Mouse (Mus musculus): ENCODE results near the gene Lat. TPM values are rescaled to one million over a fixed set of nuclear protein-coding genes. Genes with fewer than 3 reads are reported as not detected.
"Not testable (repeated sequence)": the region's sequence is repeated elsewhere in the genome, so short reads cannot be mapped to it uniquely, and the experiment has no call there.

Lat gene
- polyA plus RNA-seq, 1 experiment from 2014 or later: 0.95 TPM

DNA sequence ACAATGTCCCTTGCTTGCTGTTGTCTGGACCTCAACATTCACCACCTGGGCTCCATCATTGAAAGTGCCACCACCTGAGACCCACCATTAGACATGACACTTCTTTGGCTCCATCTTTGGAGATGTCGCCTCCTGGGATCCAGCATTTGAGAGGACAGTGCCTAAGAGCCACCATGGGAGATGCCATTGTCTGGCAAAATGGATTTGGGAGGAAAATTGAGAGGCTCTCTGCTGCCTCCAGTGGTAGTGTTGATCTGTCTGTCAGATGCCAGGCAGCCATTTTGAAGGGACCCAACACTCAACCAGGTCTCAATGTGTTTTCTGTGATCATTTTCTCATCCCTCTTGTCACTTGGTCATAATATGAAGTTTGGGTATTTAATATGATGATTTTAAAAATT is 33.8 kb downstream of the Lat start:
- peak; percentile 37 for TF ChIP-seq CTCF (IDR thresholded peaks at IDR 0.05)
- in situ Hi-C loops (cut with MboI; ENCODE audit: low pct_unique_long_range_greater_than_20kb): no loop called here
- CTCF ChIA-PET: no interaction called here
- DNase-seq (ENCODE audit: low read depth, low spot score) (no peak), ATAC-seq (no peak)
- POLR2A ChIA-PET: no interaction called here
- no peaks in the 10 kb centered on the region for H3K27me3 ChIP-seq

DNA sequence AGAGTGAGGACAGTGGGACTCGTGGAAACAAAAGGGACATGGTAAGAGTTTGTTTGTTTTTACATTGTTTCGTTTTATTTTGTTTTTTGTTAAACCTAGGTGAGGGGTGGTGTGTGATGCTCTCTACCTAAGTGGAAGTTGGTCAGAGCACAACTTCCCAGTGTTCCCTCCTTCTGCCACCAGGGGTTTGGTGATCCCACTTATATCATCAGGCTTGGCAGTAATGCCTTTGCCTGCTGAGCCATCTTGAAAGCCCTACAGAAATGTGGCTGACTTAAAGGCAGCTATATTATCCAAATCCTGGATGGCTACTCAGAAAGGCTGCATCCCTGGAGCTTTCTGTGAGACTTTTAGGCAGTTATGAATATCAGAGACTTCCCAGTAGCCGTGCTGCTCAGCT is 36.7 kb downstream of the Lat start:
- DNase-seq (ENCODE audit: low read depth, low spot score) (no peak), ATAC-seq (no peak)
- in situ Hi-C loops (cut with MboI; ENCODE audit: low pct_unique_long_range_greater_than_20kb): loop anchor here (5.0 kb wide), 1 partner anchor 45 kb away; the partner anchor contains the start of gene Spns1
- H3K27me3 ChIP-seq: no peaks in the 10 kb centered on the region
- CTCF ChIA-PET: no interaction called here
- peak; percentile 29 for TF ChIP-seq CTCF (IDR thresholded peaks at IDR 0.05)
- POLR2A ChIA-PET: no interaction called here

DNA sequence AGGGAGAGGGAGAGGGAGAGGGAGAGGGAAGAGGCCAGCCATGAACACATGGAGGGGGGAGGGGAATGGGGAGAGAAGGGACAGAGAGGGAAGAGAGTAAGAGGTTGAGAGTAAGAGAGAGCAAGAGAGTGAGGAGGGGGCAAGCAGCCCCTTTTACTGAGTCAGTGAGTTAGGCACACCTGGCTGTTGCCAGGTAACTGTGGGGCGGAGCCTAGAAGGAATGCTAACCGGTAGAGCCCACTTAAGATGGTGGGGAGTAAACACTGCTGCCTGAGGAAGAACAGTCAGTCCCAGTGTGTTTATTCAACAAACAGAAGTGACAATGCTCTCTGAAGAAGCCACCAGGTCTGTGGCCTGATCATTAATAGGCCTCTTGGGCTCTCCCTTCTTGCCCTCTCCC is 38.7 kb downstream of the Lat start:
- in situ Hi-C loops (cut with MboI; ENCODE audit: low pct_unique_long_range_greater_than_20kb): loop anchor here (5.0 kb wide), 1 partner anchor 47 kb away; the partner anchor contains the start of gene Spns1
- ChIA-PET POLR2A (no interaction called here), CTCF (no interaction called here)
- H3K27me3 ChIP-seq: no peaks in the 10 kb centered on the region
- ATAC-seq: no peak
- TF ChIP-seq CTCF (IDR thresholded peaks at IDR 0.05): no peak
- no peak for DNase-seq (ENCODE audit: low read depth, low spot score)

DNA sequence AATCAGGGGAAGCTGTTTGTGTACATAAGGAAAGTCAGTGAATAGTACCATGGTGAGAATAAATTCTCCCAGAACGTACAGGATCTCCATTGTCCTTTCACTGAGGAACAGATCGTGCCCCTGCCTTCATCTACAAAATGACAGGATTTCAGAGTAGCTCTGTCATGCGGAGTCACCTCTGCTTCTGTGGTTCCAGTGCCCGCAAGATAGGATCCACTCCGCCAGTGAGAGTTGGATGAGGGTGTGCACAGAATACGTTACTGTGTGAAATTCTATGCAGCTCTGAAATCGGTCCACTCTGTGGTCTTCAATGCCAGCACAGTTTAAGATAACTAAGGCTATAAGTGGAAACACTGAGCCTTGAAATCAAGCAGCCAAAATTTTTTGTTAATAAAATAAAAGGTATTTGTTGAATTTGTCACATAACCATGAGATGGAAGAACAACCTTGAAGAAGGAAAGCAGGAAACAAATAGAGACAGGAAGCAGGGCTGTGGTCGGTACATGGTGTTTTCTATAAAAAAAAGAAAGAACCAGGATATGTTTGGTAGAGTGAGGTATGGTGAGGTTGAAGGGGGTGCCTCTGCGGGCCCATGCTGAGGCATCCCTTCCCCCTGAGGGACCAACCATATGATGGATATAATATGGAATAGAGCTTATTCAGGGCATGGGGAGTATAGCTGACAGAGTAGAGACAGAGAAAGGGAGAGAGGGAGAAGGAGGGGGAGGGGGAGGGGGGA is 39.3 kb downstream of the Lat start:
- DNase-seq (ENCODE audit: low read depth, low spot score) (no peak), ATAC-seq (no peak)
- TF ChIP-seq CTCF (IDR thresholded peaks at IDR 0.05): no peak
- in situ Hi-C loops (cut with MboI; ENCODE audit: low pct_unique_long_range_greater_than_20kb): loop anchor here (5.0 kb wide), 1 partner anchor 47 kb away; the partner anchor contains the start of gene Spns1
- ChIA-PET POLR2A (no interaction called here), CTCF (no interaction called here)
- H3K27me3 ChIP-seq: no peaks in the 10 kb centered on the region

DNA sequence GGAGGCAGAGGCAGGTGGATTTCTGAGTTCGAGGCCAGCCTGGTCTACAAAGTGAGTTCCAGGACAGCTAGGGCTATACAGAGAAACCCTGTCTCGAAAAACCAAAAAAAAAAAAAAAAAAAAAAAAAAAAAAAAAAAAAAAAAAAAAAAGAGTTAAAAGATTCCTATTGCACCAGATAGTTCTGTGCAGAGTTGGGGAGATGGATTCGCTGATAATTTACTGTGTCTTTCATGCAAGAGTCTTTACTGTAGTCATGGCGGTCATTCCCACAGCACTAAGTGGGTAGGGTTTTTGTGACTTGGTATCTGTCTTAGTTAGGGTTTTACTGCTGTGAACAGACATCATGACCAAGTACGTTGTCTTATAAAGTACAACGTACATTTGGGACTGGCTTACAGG is 40.5 kb downstream of the Lat start:
- CTCF ChIA-PET; POLR2A ChIA-PET; DNase-seq (ENCODE audit: low read depth, low spot score); H3K27me3 ChIP-seq; ATAC-seq; in situ Hi-C loops (cut with MboI; ENCODE audit: low pct_unique_long_range_greater_than_20kb): not testable (repeated sequence)

DNA sequence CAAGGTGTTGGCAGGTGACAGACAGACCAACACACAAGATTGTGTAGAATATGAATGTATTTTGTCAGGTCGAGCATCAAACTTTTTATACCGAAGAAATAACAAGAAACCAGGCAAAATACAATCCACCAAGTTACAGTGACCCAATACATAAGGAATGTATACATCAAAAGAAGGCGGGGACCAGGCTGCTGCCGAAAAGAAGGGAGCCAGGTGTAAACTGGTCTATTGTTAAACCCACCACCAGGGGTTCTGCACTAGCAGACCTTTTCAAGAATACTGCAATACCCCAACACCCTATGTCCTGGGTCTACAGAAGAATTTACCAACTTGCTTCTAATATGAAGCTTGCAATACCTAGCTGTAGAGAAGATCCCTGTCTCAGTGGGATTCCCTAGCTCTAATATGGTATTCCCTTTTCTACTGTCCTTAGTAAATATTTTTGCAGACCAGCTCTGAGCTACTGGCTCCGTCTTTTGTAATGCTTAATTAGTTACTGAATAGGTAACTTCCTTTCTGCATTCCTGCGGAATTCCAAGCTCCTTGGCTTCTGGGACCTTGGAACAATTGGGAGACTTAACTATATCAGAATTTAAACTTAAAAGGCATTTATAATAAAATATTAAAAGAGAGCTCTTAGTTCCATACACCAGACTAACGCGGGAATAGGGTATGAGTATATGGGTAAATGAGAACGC is 43.6 kb downstream of the Lat start:
- in situ Hi-C loops (cut with MboI; ENCODE audit: low pct_unique_long_range_greater_than_20kb); ATAC-seq; H3K27me3 ChIP-seq; DNase-seq (ENCODE audit: low read depth, low spot score): not testable (repeated sequence)
- ChIA-PET POLR2A (interaction anchor here (1.2 kb wide), 1 partner anchor 52 kb away, joined by 4 read pairs; the partner anchor contains the start of gene Spns1), CTCF (interaction anchor here (0.9 to 5.7 kb wide), 4 partner anchors 21 to 56 kb away, joined by 3 to 53 read pairs (median 4); partner anchors contain the start of gene Spns1)

DNA sequence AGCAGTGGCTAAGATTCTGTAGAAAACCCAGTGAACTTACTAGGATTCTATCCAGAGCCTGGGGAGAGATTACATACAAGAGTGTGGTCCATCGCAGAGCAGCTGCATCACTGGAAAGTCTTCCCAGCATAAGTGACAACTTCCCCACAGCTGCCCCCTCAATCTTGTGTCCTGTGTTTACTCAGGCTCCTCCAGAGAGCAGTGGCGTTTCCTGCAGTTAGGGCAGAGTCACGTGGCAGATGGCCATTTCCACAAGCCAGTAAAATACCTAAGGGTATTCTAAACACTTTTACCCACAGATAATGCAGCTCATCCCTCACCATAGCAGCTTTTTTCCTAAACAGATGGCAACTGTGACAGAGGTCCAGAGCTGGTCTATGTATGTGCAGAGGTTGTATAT is 44.6 kb downstream of the Lat start:
- ATAC-seq (no peak), DNase-seq (ENCODE audit: low read depth, low spot score) (no peak)
- H3K27me3 ChIP-seq: no peaks in the 10 kb centered on the region
- in situ Hi-C loops (cut with MboI; ENCODE audit: low pct_unique_long_range_greater_than_20kb): loop anchor here (5.0 kb wide), 1 partner anchor 198 kb away; no protein-coding TSS in a partner anchor
- no peak for TF ChIP-seq CTCF (IDR thresholded peaks at IDR 0.05)
- POLR2A ChIA-PET: no interaction called here
- CTCF ChIA-PET: interaction anchor here (0.8 to 5.7 kb wide), 6 partner anchors 13 to 93 kb away, joined by 3 to 53 read pairs (median 6); partner anchors contain the start of gene Spns1

DNA sequence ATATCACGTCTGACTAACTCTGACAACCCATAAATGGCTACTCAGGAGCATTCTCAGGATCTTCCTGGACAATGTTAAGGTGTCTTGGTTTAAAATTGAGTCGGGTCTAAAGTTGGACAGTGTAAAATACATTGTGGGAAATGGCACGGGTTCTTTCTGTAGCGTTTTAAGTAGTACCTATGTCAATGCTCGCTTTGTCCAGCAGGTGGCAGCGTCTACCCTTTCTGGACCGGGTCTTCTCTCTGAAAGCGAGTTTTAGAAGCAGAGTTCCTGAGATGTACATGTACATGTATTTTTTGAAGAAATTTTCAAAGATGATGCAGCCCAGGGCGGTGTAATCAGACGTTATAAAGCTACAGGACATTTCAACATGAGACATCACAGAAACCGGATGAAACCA is 45.6 kb downstream of the Lat start:
- ATAC-seq (no peak), DNase-seq (ENCODE audit: low read depth, low spot score) (no peak)
- POLR2A ChIA-PET: no interaction called here
- in situ Hi-C loops (cut with MboI; ENCODE audit: low pct_unique_long_range_greater_than_20kb): loop anchor here (5.0 kb wide), 1 partner anchor 199 kb away; no protein-coding TSS in a partner anchor
- H3K27me3 ChIP-seq: no peaks in the 10 kb centered on the region
- TF ChIP-seq CTCF (IDR thresholded peaks at IDR 0.05): peak; percentile 70
- CTCF ChIA-PET: interaction anchor here (0.7 to 5.7 kb wide), 11 partner anchors 10 to 151 kb away, joined by 3 to 53 read pairs (median 5); partner anchors contain the start of genes Sh2b1 and Spns1

DNA sequence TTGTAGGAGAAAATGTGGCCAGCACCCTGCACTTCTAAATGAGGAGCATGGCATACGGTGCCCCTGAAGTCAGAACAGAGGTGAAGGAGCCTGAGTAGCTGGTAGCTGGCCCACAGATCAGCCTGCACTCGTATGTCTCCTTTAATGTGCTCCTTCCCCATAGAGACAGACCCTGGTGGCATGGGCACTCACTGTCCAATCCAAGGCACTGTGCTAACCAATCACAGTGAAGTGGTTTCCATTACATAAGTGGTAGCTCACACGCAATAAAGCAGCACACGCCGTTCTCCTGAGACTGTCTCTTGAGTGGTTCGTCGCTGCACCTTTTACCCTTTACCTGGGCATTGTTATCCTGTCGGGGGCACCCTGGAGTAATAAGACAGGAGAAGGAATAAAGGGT is 55.1 kb downstream of the Lat start:
- no peak for ATAC-seq
- H3K27me3 ChIP-seq: no peaks in the 10 kb centered on the region
- DNase-seq (ENCODE audit: low read depth, low spot score): no peak
- CTCF ChIA-PET: interaction anchor here (1.4 kb wide), 1 partner anchor 16 kb away, joined by 3 read pairs; no protein-coding TSS in a partner anchor
- POLR2A ChIA-PET: no interaction called here
- no peak for TF ChIP-seq CTCF (IDR thresholded peaks at IDR 0.05)
- in situ Hi-C loops (cut with MboI; ENCODE audit: low pct_unique_long_range_greater_than_20kb): no loop called here

Other genes with a start within 250 kb of the Lat start
- 99.2 TPM for gene Xpo6, start 169.1 kb downstream of the Lat start, polyA plus RNA-seq (2021)
- gene Sbk1, start 97.0 kb downstream of the Lat start, polyA plus RNA-seq (2021): 19.4 TPM
- gene Spns1, start 7.9 kb upstream of the Lat start, polyA plus RNA-seq (2021): 69.3 TPM
- gene Nfatc2ip, start 27.2 kb upstream of the Lat start, polyA plus RNA-seq (2021): 8.9 TPM
- gene Cd19, start 45.3 kb upstream of the Lat start, polyA plus RNA-seq (2021): not detected
- gene Rabep2, start 59.2 kb upstream of the Lat start, polyA plus RNA-seq (2021): 30.2 TPM
- 0.10 TPM for gene Atp2a1, start 93.5 kb upstream of the Lat start, polyA plus RNA-seq (2021)
- gene Sh2b1, start 105.9 kb upstream of the Lat start, polyA plus RNA-seq (2021): 64.4 TPM
- gene Tufm, start 117.8 kb upstream of the Lat start, polyA plus RNA-seq (2021): 159 TPM
- gene Atxn2l, start 133.9 kb upstream of the Lat start, polyA plus RNA-seq (2021): 113 TPM
- gene Eif3c, start 196.8 kb upstream of the Lat start, polyA plus RNA-seq (2021): 322 TPM
- gene Apobr, start 215.4 kb upstream of the Lat start, polyA plus RNA-seq (2021): 0.94 TPM
- 2.6 TPM for gene Cln3, start 216.2 kb upstream of the Lat start, polyA plus RNA-seq (2021)
- gene Il27, start 225.4 kb upstream of the Lat start, polyA plus RNA-seq (2021): 0.68 TPM